Mouse (Mus musculus): ENCODE results near the gene Ackr2.

- TF ChIP-seq CTCF (IDR thresholded peaks at IDR 0.05; ENCODE audit: low read depth) = no peak
- no peak for TF ChIP-seq EP300 (optimal IDR thresholded peaks at IDR 0.05)
Measured at GRCm38 (mm10) chr9:121873578-121873977, 24.6 kb upstream of the Ackr2 start.
